Mouse (Mus musculus): ENCODE results near the gene Garem2.

GRCm38 (mm10) chr5:30154474-30155394, 49.8 kb downstream of the Garem2 start, which contains the start of the genes Hadha and Hadhb:
- TF ChIP-seq CTCF (IDR thresholded peaks at IDR 0.05; ENCODE audit: insufficient read depth, low read depth, low read length) (peak; percentile 31; the same call in 1 of the 2 replicates), POLR2A (IDR thresholded peaks at IDR 0.05; ENCODE audit: insufficient read depth, low read depth, low read length) (peak; percentile 62)

All from olfactory bulb, adult 2 months (tissue).